Mouse (Mus musculus) ZHBTc4 (cell line): ENCODE measurements at regions not wholly inside any gene's neighbourhood (a gene's known extent, or its start where the extent isn't known, plus 50 kb on each side); places are given as distances from the start of the nearest gene placed in this dataset.

Experiments used
- DNase-seq: peaks from one replicate; pipeline ENCODE4 v3.0.0-alpha.2; 2011; ENCODE audit warnings: low read depth, low spot score

GRCm38 (mm10) chr17:49215281-49215680, 212.9 kb upstream of the Mocs1 start:
- no peak for DNase-seq

- DNase-seq = no peak
These were observed 208.5 kb upstream of the Mocs1 start for GRCm38 (mm10) chr17:49219512-49220197.

- DNase-seq = no peak
These were observed 204.9 kb upstream of the Mocs1 start for GRCm38 (mm10) chr17:49223212-49223611.

GRCm38 (mm10) chr17:49223651-49224050, 204.5 kb upstream of the Mocs1 start:
- no peak for DNase-seq

GRCm38 (mm10) chr17:49225255-49226015, 202.7 kb upstream of the Mocs1 start:
- no peak for DNase-seq

GRCm38 (mm10) chr17:49226016-49226400, 202.2 kb upstream of the Mocs1 start:
- no peak for DNase-seq

- no peak for DNase-seq
These were observed 196.9 kb upstream of the Mocs1 start for GRCm38 (mm10) chr17:49231287-49231686.

- no peak for DNase-seq
These were observed 188.1 kb upstream of the Mocs1 start for GRCm38 (mm10) chr17:49240097-49240496.

GRCm38 (mm10) chr17:49243419-49243818, 184.7 kb upstream of the Mocs1 start:
- DNase-seq = no peak

- DNase-seq = peak; percentile 34
These were observed 183.1 kb upstream of the Mocs1 start for GRCm38 (mm10) chr17:49245013-49245412.

- no peak for DNase-seq
These were observed 180.9 kb upstream of the Mocs1 start for GRCm38 (mm10) chr17:49247215-49247614.

GRCm38 (mm10) chr17:49250726-49251537, 177.2 kb upstream of the Mocs1 start:
- DNase-seq = no peak

- no peak for DNase-seq
These were observed 175.9 kb upstream of the Mocs1 start for GRCm38 (mm10) chr17:49252271-49252670.

GRCm38 (mm10) chr17:49258496-49258895, 169.7 kb upstream of the Mocs1 start:
- DNase-seq = peak; percentile 54

GRCm38 (mm10) chr17:49262394-49262793, 165.8 kb upstream of the Mocs1 start:
- no peak for DNase-seq

- peak; percentile 71 for DNase-seq
These were observed 161.8 kb upstream of the Mocs1 start for GRCm38 (mm10) chr17:49266343-49266742.

- no peak for DNase-seq
These were observed 158.2 kb upstream of the Mocs1 start for GRCm38 (mm10) chr17:49269943-49270342.

- DNase-seq = no peak
These were observed 155.3 kb upstream of the Mocs1 start for GRCm38 (mm10) chr17:49272661-49273448.

- DNase-seq = no peak
These were observed 153.2 kb upstream of the Mocs1 start for GRCm38 (mm10) chr17:49274936-49275335.

- no peak for DNase-seq
These were observed 152.7 kb upstream of the Mocs1 start for GRCm38 (mm10) chr17:49275421-49275820.

- DNase-seq = no peak
These were observed 152.2 kb upstream of the Mocs1 start for GRCm38 (mm10) chr17:49275916-49276315.
